Mouse (Mus musculus): ENCODE measurements around the gene Nav1. TPM values are rescaled to one million over a fixed set of nuclear protein-coding genes. Genes with fewer than 3 reads are reported as not detected.

The Nav1 gene
- polyA plus RNA-seq, 1 experiment from 2014 or later, result 13.3 TPM

GRCm38 (mm10) chr1:135588973-135589372, 18.1 kb downstream of the Nav1 start:
- DNase-seq (ENCODE audit: low spot score, missing footprints), result no peak
- H3K36me3 ChIP-seq (ENCODE audit: control insufficient read depth, insufficient read depth, low read length), result no peaks in the 10 kb centered on the region
- H3K4me3 ChIP-seq (ENCODE audit: low read depth, low read length), result no peak overlapping the region
- no peak for ATAC-seq (ENCODE audit: low FRiP score)
- H3K4me1 ChIP-seq (ENCODE audit: control insufficient read depth, insufficient read depth, low read length), result no peaks in the 10 kb centered on the region; the same call in none of the 2 replicates
- H3K9ac ChIP-seq (ENCODE audit: low read length), result no peak overlapping the region
- H3K9me3 ChIP-seq (ENCODE audit: control insufficient read depth, low read length), result no peaks in the 10 kb centered on the region
- no peaks in the 10 kb centered on the region for H3K27me3 ChIP-seq (ENCODE audit: control insufficient read depth, insufficient read depth, low read length)
- H3K4me2 ChIP-seq, result no peak overlapping the region
- H3K27ac ChIP-seq (ENCODE audit: low read depth, low read length), result no peak overlapping the region
- WGBS, result 79% methylated on average over 3 of the region's 3 CpGs

DNA sequence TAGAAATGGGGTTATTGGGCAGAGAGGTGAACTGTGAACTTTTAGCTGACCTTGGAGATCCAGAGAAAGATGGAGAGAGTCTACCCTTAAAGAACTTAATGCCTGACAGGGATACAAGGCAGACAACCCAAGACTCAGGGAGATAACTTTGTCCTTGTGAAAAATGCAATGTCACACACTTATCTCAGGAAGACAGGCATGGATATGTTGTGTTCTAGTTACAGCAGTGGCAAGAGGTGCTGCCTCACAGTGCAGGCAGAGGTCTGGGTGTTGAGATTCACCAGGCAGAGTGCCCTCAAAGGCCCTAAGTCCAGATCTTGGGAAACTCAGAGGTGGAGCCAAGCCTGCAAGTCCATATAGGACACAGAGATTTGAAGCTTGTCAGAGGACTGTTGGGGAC, 20.2 kb downstream of the Nav1 start:
- Histone ChIP-seq H3K4me1 (ENCODE audit: control insufficient read depth, insufficient read depth, low read length) (peaks cover 14% of the 10 kb centered on the region), H3K9me3 (ENCODE audit: control insufficient read depth, low read length) (no peaks in the 10 kb centered on the region), H3K36me3 (ENCODE audit: control insufficient read depth, insufficient read depth, low read length) (no peaks in the 10 kb centered on the region), H3K4me3 (ENCODE audit: low read depth, low read length) (no peak overlapping the region), H3K27me3 (ENCODE audit: control insufficient read depth, insufficient read depth, low read length) (no peaks in the 10 kb centered on the region), H3K27ac (ENCODE audit: low read depth, low read length) (no peak overlapping the region), H3K4me2 (no peak overlapping the region), H3K9ac (ENCODE audit: low read length) (no peak overlapping the region)
- DNase-seq (ENCODE audit: low spot score, missing footprints), result no peak
- no peak for ATAC-seq (ENCODE audit: low FRiP score)

- Histone ChIP-seq H3K27me3 (ENCODE audit: control insufficient read depth, insufficient read depth, low read length) (no peaks in the 10 kb centered on the region), H3K27ac (ENCODE audit: low read depth, low read length) (peak overlapping the region; percentile 69; the same call in 1 of the 2 replicates), H3K4me1 (ENCODE audit: control insufficient read depth, insufficient read depth, low read length) (peaks cover 26% of the 10 kb centered on the region), H3K4me3 (ENCODE audit: low read depth, low read length) (peak overlapping the region; percentile 53), H3K4me2 (peak overlapping the region; percentile 92), H3K36me3 (ENCODE audit: control insufficient read depth, insufficient read depth, low read length) (no peaks in the 10 kb centered on the region), H3K9ac (ENCODE audit: low read length) (peak overlapping the region; percentile 62), H3K9me3 (ENCODE audit: control insufficient read depth, low read length) (no peaks in the 10 kb centered on the region)
- DNase-seq (ENCODE audit: low spot score, missing footprints) (peak; percentile 95), ATAC-seq (ENCODE audit: low FRiP score) (peak; percentile 79)
- 1% methylated on average over 18 of the region's 19 CpGs for WGBS
Observed at GRCm38 (mm10) chr1:135585573-135585972, 21.5 kb downstream of the Nav1 start.

- WGBS, result under 1% methylated on average over 69 of the region's 73 CpGs
- H3K27ac ChIP-seq (ENCODE audit: low read depth, low read length), result peak overlapping the region; percentile 69
- DNase-seq (ENCODE audit: low spot score, missing footprints) (peak; percentile 97), ATAC-seq (ENCODE audit: low FRiP score) (peak; percentile 61)
- H3K9me3 ChIP-seq (ENCODE audit: control insufficient read depth, low read length), result no peaks in the 10 kb centered on the region
- peak overlapping the region; percentile 53 for H3K4me3 ChIP-seq (ENCODE audit: low read depth, low read length)
- H3K4me1 ChIP-seq (ENCODE audit: control insufficient read depth, insufficient read depth, low read length), result peaks cover 32% of the 10 kb centered on the region
- H3K27me3 ChIP-seq (ENCODE audit: control insufficient read depth, insufficient read depth, low read length), result no peaks in the 10 kb centered on the region
- peak overlapping the region; percentile 92 for H3K4me2 ChIP-seq
- H3K36me3 ChIP-seq (ENCODE audit: control insufficient read depth, insufficient read depth, low read length), result no peaks in the 10 kb centered on the region
- peak overlapping the region; percentile 62 for H3K9ac ChIP-seq (ENCODE audit: low read length)
Observed at GRCm38 (mm10) chr1:135584587-135585541, 22.2 kb downstream of the Nav1 start.

DNA sequence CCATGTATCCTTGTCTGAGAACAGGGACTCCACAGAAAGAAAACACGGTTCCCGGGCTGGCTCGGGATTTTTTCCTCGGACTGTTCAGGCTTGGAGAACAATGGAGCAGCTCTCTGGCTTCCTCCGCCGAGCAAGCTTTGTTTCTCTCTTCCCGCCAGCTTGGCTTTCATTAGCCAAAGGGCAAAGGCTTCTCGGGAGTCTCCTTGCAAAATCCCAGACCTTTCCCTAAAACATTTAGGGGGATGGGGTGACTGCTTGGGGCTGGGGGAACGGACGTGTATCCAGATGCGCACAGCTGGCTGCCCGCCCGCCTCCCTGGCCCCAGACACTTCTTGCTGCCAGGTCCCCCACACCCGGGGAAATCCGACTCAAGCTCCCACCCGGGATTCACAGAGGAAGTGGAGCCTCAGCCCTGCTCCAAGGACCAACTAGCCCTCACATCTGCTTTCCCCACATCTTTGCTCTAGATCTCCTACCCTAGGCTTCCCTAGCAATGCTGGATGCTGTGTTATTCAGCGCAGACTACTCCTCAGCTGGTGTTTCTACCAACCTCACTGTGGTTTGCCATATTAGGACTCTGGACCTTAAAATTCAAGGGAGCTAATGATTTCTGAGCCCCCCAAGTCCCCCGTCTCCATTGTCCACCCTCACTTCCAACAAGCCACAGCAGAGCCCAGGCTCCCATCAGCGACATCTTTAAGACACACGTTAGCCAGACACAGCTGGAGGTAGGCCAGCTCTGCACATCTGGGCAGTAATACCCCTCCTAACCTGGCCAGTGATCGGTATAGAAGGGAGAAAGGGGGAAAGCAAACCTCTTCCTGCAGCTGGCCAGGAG, 23.2 kb downstream of the Nav1 start:
- Histone ChIP-seq H3K36me3 (ENCODE audit: control insufficient read depth, insufficient read depth, low read length) (no peaks in the 10 kb centered on the region), H3K27me3 (ENCODE audit: control insufficient read depth, insufficient read depth, low read length) (no peaks in the 10 kb centered on the region), H3K27ac (ENCODE audit: low read depth, low read length) (peak overlapping the region; percentile 42), H3K4me1 (ENCODE audit: control insufficient read depth, insufficient read depth, low read length) (peaks cover 32% of the 10 kb centered on the region), H3K9ac (ENCODE audit: low read length) (peak overlapping the region; percentile 62), H3K4me2 (peak overlapping the region; percentile 92), H3K9me3 (ENCODE audit: control insufficient read depth, low read length) (no peaks in the 10 kb centered on the region), H3K4me3 (ENCODE audit: low read depth, low read length) (peak overlapping the region; percentile 53)
- WGBS, result 1% methylated on average over 21 of the region's 21 CpGs
- ATAC-seq (ENCODE audit: low FRiP score), result peak; percentile 14
- DNase-seq (ENCODE audit: low spot score, missing footprints), result peak; percentile 98

- no peaks in the 10 kb centered on the region for H3K9me3 ChIP-seq (ENCODE audit: control insufficient read depth, low read length)
- H3K27ac ChIP-seq (ENCODE audit: low read depth, low read length), result peak overlapping the region; percentile 42
- no peaks in the 10 kb centered on the region for H3K36me3 ChIP-seq (ENCODE audit: control insufficient read depth, insufficient read depth, low read length)
- H3K4me1 ChIP-seq (ENCODE audit: control insufficient read depth, insufficient read depth, low read length), result peaks cover 32% of the 10 kb centered on the region
- no peak for DNase-seq (ENCODE audit: low spot score, missing footprints)
- ATAC-seq (ENCODE audit: low FRiP score), result peak; percentile 75
- 2% methylated on average over 15 of the region's 15 CpGs for WGBS
- H3K4me2 ChIP-seq, result peak overlapping the region; percentile 92
- peak overlapping the region; percentile 62 for H3K9ac ChIP-seq (ENCODE audit: low read length)
- H3K27me3 ChIP-seq (ENCODE audit: control insufficient read depth, insufficient read depth, low read length), result no peaks in the 10 kb centered on the region
- H3K4me3 ChIP-seq (ENCODE audit: low read depth, low read length), result peak overlapping the region; percentile 53
Observed at GRCm38 (mm10) chr1:135583081-135583677, 23.9 kb downstream of the Nav1 start.

DNA sequence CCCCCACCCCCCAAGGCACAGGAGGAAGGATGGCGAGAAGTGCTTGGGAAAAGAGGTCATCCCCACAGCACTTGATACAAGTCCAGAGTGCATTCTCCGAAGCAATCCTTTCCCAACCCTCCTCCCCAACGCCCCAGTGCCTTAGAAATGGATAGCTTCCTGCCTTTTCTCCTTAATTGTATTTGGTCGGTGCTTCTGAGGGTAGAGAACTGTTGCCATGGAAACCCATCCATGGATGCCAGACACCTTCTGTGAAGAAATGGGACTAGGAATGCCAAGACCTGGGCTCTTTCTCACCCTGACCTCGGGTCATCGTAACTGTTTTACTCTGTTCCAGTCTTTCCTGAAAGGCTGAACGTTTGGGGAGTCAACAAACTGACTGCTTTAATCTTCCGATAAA, 26.1 kb downstream of the Nav1 start:
- WGBS, result 10% methylated on average over 8 of the region's 8 CpGs
- H3K9me3 ChIP-seq (ENCODE audit: control insufficient read depth, low read length), result no peaks in the 10 kb centered on the region
- no peak for ATAC-seq (ENCODE audit: low FRiP score)
- H3K9ac ChIP-seq (ENCODE audit: low read length), result no peak overlapping the region
- no peak overlapping the region for H3K4me3 ChIP-seq (ENCODE audit: low read depth, low read length)
- H3K27me3 ChIP-seq (ENCODE audit: control insufficient read depth, insufficient read depth, low read length), result no peaks in the 10 kb centered on the region
- H3K4me1 ChIP-seq (ENCODE audit: control insufficient read depth, insufficient read depth, low read length), result peaks cover 32% of the 10 kb centered on the region
- no peak overlapping the region for H3K27ac ChIP-seq (ENCODE audit: low read depth, low read length)
- DNase-seq (ENCODE audit: low spot score, missing footprints), result no peak
- no peaks in the 10 kb centered on the region for H3K36me3 ChIP-seq (ENCODE audit: control insufficient read depth, insufficient read depth, low read length)
- H3K4me2 ChIP-seq, result peak overlapping the region; percentile 7; the same call in 1 of the 2 replicates

DNA sequence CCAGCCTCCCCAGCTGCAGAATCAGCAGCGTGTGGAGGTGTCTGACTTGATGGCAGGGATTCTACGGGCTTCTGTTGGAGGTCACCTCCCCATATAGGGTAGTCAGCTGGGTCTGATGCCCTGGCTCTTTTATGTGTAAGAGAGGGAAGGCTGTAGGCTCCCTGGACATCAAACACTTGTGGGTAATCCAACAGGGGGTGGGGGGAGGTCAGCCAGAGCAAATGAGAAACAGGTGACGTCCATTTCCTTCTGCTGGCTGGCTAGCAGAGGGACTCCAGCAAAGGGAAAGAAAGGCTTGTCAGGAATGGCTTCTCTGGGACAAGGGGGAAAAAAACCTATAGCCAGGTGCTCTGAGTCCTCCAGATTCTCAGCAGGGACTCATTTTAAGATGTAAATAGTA, 28.0 kb downstream of the Nav1 start:
- H3K4me2 ChIP-seq, result no peak overlapping the region
- no peak overlapping the region for H3K4me3 ChIP-seq (ENCODE audit: low read depth, low read length)
- 57% methylated on average over 3 of the region's 3 CpGs for WGBS
- peaks cover 32% of the 10 kb centered on the region for H3K4me1 ChIP-seq (ENCODE audit: control insufficient read depth, insufficient read depth, low read length)
- H3K9me3 ChIP-seq (ENCODE audit: control insufficient read depth, low read length), result no peaks in the 10 kb centered on the region
- H3K27ac ChIP-seq (ENCODE audit: low read depth, low read length), result no peak overlapping the region
- DNase-seq (ENCODE audit: low spot score, missing footprints) (no peak), ATAC-seq (ENCODE audit: low FRiP score) (no peak)
- no peaks in the 10 kb centered on the region for H3K36me3 ChIP-seq (ENCODE audit: control insufficient read depth, insufficient read depth, low read length)
- H3K27me3 ChIP-seq (ENCODE audit: control insufficient read depth, insufficient read depth, low read length), result no peaks in the 10 kb centered on the region
- H3K9ac ChIP-seq (ENCODE audit: low read length), result no peak overlapping the region

Data from midbrain, embryonic 11.5 days (tissue).